Mouse (Mus musculus) megakaryocyte, embryonic 14.5 days (primary cell): ENCODE measurements around the gene Kif5c.

ENCODE experiments used
- FLI1 ChIP-seq: IDR thresholded peaks from 2 replicates; pipeline ENCODE4 v1.6.1; 2012; ENCODE audit warnings: low read length, inconsistent platforms, mixed read lengths
- GATA1 ChIP-seq: IDR thresholded peaks from 3 replicates; pipeline ENCODE4 v1.6.1; 2012; ENCODE audit warnings: mixed read lengths, low read length, inconsistent platforms, borderline replicate concordance

GRCm38 (mm10) chr2:49572111-49572642 lies 46.9 kb upstream of the Kif5c start:
- no peak for TF ChIP-seq GATA1
- no peak for TF ChIP-seq FLI1
